Mouse (Mus musculus): ENCODE results near the gene Cdca7.

GRCm38 (mm10) chr2:72453563-72453962 is 22.4 kb upstream of the Cdca7 start:
- TF ChIP-seq CTCF (IDR thresholded peaks at IDR 0.05; ENCODE audit: extremely low read depth, insufficient read depth, low read length) (no peak), POLR2A (IDR thresholded peaks at IDR 0.05; ENCODE audit: extremely low read depth, insufficient read depth, low read length) (no peak)

Data from cortical plate, adult 2 months (tissue).